Mouse (Mus musculus) intestine, postnatal 0 days (tissue): ENCODE measurements around the gene Hist1h3g. TPM values are rescaled to one million over a fixed set of nuclear protein-coding genes. Genes with fewer than 3 reads are reported as not detected.
"Not testable (repeated sequence)": the region's sequence is repeated elsewhere in the genome, so short reads cannot be mapped to it uniquely, and the experiment has no call there.

ENCODE experiments used
- ATAC-seq: fragments of 200-750 bp; cut with Nextera tagmentation; 2 replicates; pipeline ENCODE4 v1.8.0; 2017; ENCODE audit warnings: mild to moderate bottlenecking, moderate TSS enrichment, moderate library complexity
- H3K27ac ChIP-seq: fragments of 300-500 bp; sonication (generic); 2 replicates; pipeline ENCODE4 v1.5.1; 2014; ENCODE audit warnings: mild to moderate bottlenecking, low read depth, low read length, moderate library complexity
- H3K27me3 ChIP-seq: fragments of 300-500 bp; sonication (generic); replicated peaks from 2 replicates; pipeline ENCODE4 v1.6.1; 2014; ENCODE audit warnings: low read length, mixed read lengths; ENCODE audit not compliant: control insufficient read depth, insufficient read depth
- H3K36me3 ChIP-seq: fragments of 300-500 bp; sonication (generic); 2 replicates; pipeline ENCODE4 v1.6.1; 2014; ENCODE audit warnings: mild to moderate bottlenecking, moderate library complexity; ENCODE audit not compliant: control insufficient read depth, insufficient read depth
- H3K4me1 ChIP-seq: fragments of 300-500 bp; sonication (generic); replicated peaks from 2 replicates; pipeline ENCODE4 v1.6.1; 2014; ENCODE audit warnings: antibody characterized with exemption, low read length, mixed read lengths; ENCODE audit not compliant: control insufficient read depth, insufficient read depth
- H3K4me2 ChIP-seq: fragments of 300-500 bp; sonication (generic); replicated peaks from 2 replicates; pipeline ENCODE4 v1.6.1; 2014; ENCODE audit warnings: low read depth, mild to moderate bottlenecking, moderate library complexity
- H3K4me3 ChIP-seq: fragments of 300-500 bp; sonication (generic); 2 replicates; pipeline ENCODE4 v1.5.1; 2014; ENCODE audit warnings: low read depth, low read length
- H3K9ac ChIP-seq: fragments of 300-500 bp; sonication (generic); 2 replicates; pipeline ENCODE4 v1.6.1; 2014; ENCODE audit warnings: mild to moderate bottlenecking, low read depth, low read length
- H3K9me3 ChIP-seq: fragments of 300-500 bp; sonication (generic); 2 replicates; pipeline ENCODE4 v1.6.1; 2016; ENCODE audit warnings: mixed run types; ENCODE audit not compliant: control insufficient read depth
- CTCF ChIP-seq: sonication (generic); IDR thresholded peaks from 2 replicates; pipeline ENCODE4 v1.5.1; 2016; ENCODE audit warnings: low read depth, mild to moderate bottlenecking, control low read depth, antibody characterized with exemption, moderate library complexity
- WGBS: fragments of 180-500 bp; shearing (Covaris S2); extraction: QIAGEN DNeasy Blood & Tissue Kit; methylation state at CpG from one replicate; pipeline ENCODE4 v1.1.7; 2014; 5-methylcytosine and 5-hydroxymethylcytosine counted together
- polyA plus RNA-seq: library from polyadenylated mRNA; unstranded; fragments of >200 nt; fragmentation: Nextera tagmentation; extraction: Ambion mirVana; gene quantifications from 2 replicates; pipeline ENCODE4 v1.2.1, GENCODE M21; 2015

Hist1h3g gene
- polyA plus RNA-seq, 1 experiment from 2014 or later, result 2.1 TPM

- H3K27ac ChIP-seq, result peak within 1 kb of the TSS; percentile 51
- WGBS, result under 1% methylated on average over 25 of the region's 53 CpGs
- H3K4me1 ChIP-seq, result not testable (repeated sequence)
Measured at GRCm38 (mm10) chr13:23533560-23534367, 1.5 kb upstream of the Hist1h3g start, which contains the start of gene Hist1h2af. Gene Hist1h2af (plus strand): TSS chr13:23533906.

GRCm38 (mm10) chr13:23534368-23535131, 672 bp upstream of the Hist1h3g start:
- H3K36me3 ChIP-seq, result no peaks in the 10 kb centered on the region
- H3K9me3 ChIP-seq, result no peaks in the 10 kb centered on the region
- under 1% methylated on average over 15 of the region's 15 CpGs for WGBS
- TF ChIP-seq CTCF, result no peak
- no peaks in the 10 kb centered on the region for H3K27me3 ChIP-seq
- H3K9ac ChIP-seq, result peak overlapping the region; percentile 43; the same call in 1 of the 2 replicates
- peaks cover 3% of the 10 kb centered on the region; the same call in 1 of the 2 replicates for H3K4me1 ChIP-seq
- peak overlapping the region; percentile 51 for H3K27ac ChIP-seq
- peak overlapping the region; percentile 45 for H3K4me3 ChIP-seq
- peak overlapping the region; percentile 82 for H3K4me2 ChIP-seq
- peak; percentile 48 for ATAC-seq

More at GRCm38 (mm10) chr13:23533560-23534367, 1.5 kb upstream of the Hist1h3g start, which contains the start of gene Hist1h2af:
- H3K36me3 ChIP-seq, H3K9me3 ChIP-seq, H3K27me3 ChIP-seq: not testable (repeated sequence)
- Histone ChIP-seq H3K4me2 (peak within 1 kb of the TSS; percentile 82), H3K9ac (peak within 1 kb of the TSS; percentile 43; the same call in 1 of the 2 replicates), H3K4me3 (peak within 1 kb of the TSS; percentile 45)
- 0 out of 2 replicates have a peak, but pooled peaks have one; percentile 22 for ATAC-seq
- TF ChIP-seq CTCF, result peak; percentile 20

GRCm38 (mm10) chr13:23536076-23536822, 1.0 kb downstream of the Hist1h3g start:
- H3K36me3 ChIP-seq, result no peaks in the 10 kb centered on the region
- no peaks in the 10 kb centered on the region for H3K27me3 ChIP-seq
- 12% methylated on average over 7 of the region's 7 CpGs for WGBS
- no peak overlapping the region for H3K27ac ChIP-seq
- peak overlapping the region; percentile 82 for H3K4me2 ChIP-seq
- peaks cover 3% of the 10 kb centered on the region; the same call in 1 of the 2 replicates for H3K4me1 ChIP-seq
- H3K9me3 ChIP-seq, result no peaks in the 10 kb centered on the region
- ATAC-seq, result no peak
- H3K4me3 ChIP-seq, result peak overlapping the region; percentile 45
- no peak for TF ChIP-seq CTCF
- H3K9ac ChIP-seq, result 0 out of 2 replicates have a peak overlapping the region, but pooled peaks have one; percentile 22

GRCm38 (mm10) chr13:23537006-23537710, 1.9 kb downstream of the Hist1h3g start:
- H3K36me3 ChIP-seq, result no peaks in the 10 kb centered on the region
- no peaks in the 10 kb centered on the region for H3K27me3 ChIP-seq
- H3K4me2 ChIP-seq, result peak overlapping the region; percentile 82; the same call in 1 of the 2 replicates
- no peak overlapping the region for H3K9ac ChIP-seq
- no peak for TF ChIP-seq CTCF
- H3K4me3 ChIP-seq, result no peak overlapping the region
- 65% methylated on average over 3 of the region's 3 CpGs for WGBS
- H3K9me3 ChIP-seq, result no peaks in the 10 kb centered on the region
- no peak overlapping the region for H3K27ac ChIP-seq
- ATAC-seq, result no peak
- peaks cover 3% of the 10 kb centered on the region; the same call in 1 of the 2 replicates for H3K4me1 ChIP-seq

GRCm38 (mm10) chr13:23538249-23538648, 3.0 kb downstream of the Hist1h3g start:
- H3K4me2 ChIP-seq, result no peak overlapping the region
- no peak overlapping the region for H3K27ac ChIP-seq
- no peak overlapping the region for H3K4me3 ChIP-seq
- no peak for TF ChIP-seq CTCF
- no peaks in the 10 kb centered on the region for H3K27me3 ChIP-seq
- H3K4me1 ChIP-seq, result peaks cover 3% of the 10 kb centered on the region
- 67% methylated on average over 5 of the region's 5 CpGs for WGBS
- no peaks in the 10 kb centered on the region for H3K9me3 ChIP-seq
- no peaks in the 10 kb centered on the region for H3K36me3 ChIP-seq
- ATAC-seq, result no peak
- H3K9ac ChIP-seq, result no peak overlapping the region

- ATAC-seq, result not testable (repeated sequence)
Measured at GRCm38 (mm10) chr13:23539821-23540220, 4.6 kb downstream of the Hist1h3g start.

More at GRCm38 (mm10) chr13:23539821-23540220, 4.6 kb downstream of the Hist1h3g start:
- not testable (repeated sequence) for H3K4me3 ChIP-seq, H3K27me3 ChIP-seq, H3K4me1 ChIP-seq, H3K9ac ChIP-seq, H3K36me3 ChIP-seq, H3K4me2 ChIP-seq, H3K9me3 ChIP-seq, H3K27ac ChIP-seq
- 76% methylated on average over 1 of the region's 1 CpGs for WGBS
